Mouse (Mus musculus) brain, embryonic 14.5 days (tissue): ENCODE measurements around the gene Phlda2.

Experiments
- CTCF ChIP-seq: fragments of 200-500 bp; IDR thresholded peaks from 2 replicates; pipeline ENCODE4 v1.5.1; 2012; ENCODE audit warnings: inconsistent platforms, mild to moderate bottlenecking, moderate library complexity, borderline replicate concordance; ENCODE audit not compliant: insufficient read depth, insufficient read length; ENCODE audit errors: extremely low read depth
- POLR2A ChIP-seq: fragments of 200-500 bp; IDR thresholded peaks from 2 replicates; pipeline ENCODE4 v1.6.1; 2012; ENCODE audit warnings: mild to moderate bottlenecking, inconsistent platforms, borderline replicate concordance; ENCODE audit not compliant: poor library complexity, insufficient read depth, insufficient read length, severe bottlenecking; ENCODE audit errors: extremely low read depth

GRCm38 (mm10) chr7:143509566-143509965 lies 6.6 kb upstream of the Phlda2 start:
- TF ChIP-seq POLR2A (no peak), CTCF (no peak)
